Mouse (Mus musculus): ENCODE data around the gene Rhog. TPM values are rescaled to one million over a fixed set of nuclear protein-coding genes. Genes with fewer than 3 reads are reported as not detected.

Rhog gene
- polyA plus RNA-seq, 1 experiment from 2014 or later = 32.2 TPM

DNA sequence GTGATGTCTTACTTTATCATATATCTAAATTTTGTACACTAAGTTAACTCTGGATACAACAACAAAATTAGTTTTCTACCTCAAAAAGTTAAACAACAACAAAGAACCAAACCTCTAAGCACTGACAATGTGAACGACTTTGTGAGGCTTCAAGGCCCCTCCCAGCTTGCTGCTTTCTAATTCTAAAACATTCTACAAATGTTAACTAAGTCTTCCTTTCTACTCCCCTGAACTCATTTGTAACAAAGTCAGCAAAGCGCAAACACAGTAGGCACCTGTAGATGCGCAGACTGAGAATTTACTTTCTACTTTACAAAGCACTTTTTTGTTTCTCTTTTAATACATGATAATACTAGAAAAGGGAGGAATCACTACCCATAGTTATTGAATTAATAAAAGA, 55.3 kb downstream of the Rhog start:
- no peaks in the 10 kb centered on the region for H3K36me3 ChIP-seq (ENCODE audit: control insufficient read depth, insufficient read depth, low read length)
- no peak overlapping the region for H3K27ac ChIP-seq (ENCODE audit: low read depth, low read length)
- no peak overlapping the region for H3K9ac ChIP-seq (ENCODE audit: low read length)
- H3K4me2 ChIP-seq (ENCODE audit: low read depth, low read length, severe bottlenecking) = no peak overlapping the region
- DNase-seq (ENCODE audit: low spot score) = no peak
- H3K9me3 ChIP-seq (ENCODE audit: control insufficient read depth, low read length) = no peaks in the 10 kb centered on the region
- no peak for ATAC-seq (replicated peaks; ENCODE audit: low FRiP score)
- no peaks in the 10 kb centered on the region for H3K27me3 ChIP-seq (ENCODE audit: control insufficient read depth, insufficient read depth, low read length)
- no peaks in the 10 kb centered on the region for H3K4me1 ChIP-seq (replicated peaks; ENCODE audit: control insufficient read depth, insufficient read depth, low read length)
- 84% methylated on average over 3 of the region's 3 CpGs for WGBS
- no peak overlapping the region for H3K4me3 ChIP-seq (ENCODE audit: low read depth, low read length)

DNA sequence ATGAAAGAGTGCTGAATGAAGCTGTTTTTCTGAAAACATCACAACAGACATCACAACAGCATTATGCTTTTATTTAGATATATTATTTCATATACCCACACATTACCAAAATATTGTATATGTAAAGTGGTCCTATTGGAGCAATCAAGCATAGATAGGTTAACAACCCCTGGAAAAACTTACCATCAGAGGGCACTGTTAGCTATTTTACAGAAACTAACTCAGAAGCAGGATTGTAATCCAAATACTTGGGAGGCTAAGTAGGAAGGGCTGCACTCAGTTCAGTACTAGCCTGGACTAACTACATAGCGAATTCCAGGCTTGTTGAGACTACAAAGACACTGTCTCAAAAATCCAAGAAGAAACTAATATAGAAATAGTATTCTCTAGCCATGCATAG, 63.5 kb downstream of the Rhog start:
- Histone ChIP-seq H3K27me3 (ENCODE audit: control insufficient read depth, insufficient read depth, low read length) (no peaks in the 10 kb centered on the region), H3K9me3 (ENCODE audit: control insufficient read depth, low read length) (no peaks in the 10 kb centered on the region), H3K36me3 (ENCODE audit: control insufficient read depth, insufficient read depth, low read length) (no peaks in the 10 kb centered on the region; the same call in 1 of the 2 replicates), H3K4me1 (replicated peaks; ENCODE audit: control insufficient read depth, insufficient read depth, low read length) (no peaks in the 10 kb centered on the region), H3K9ac (ENCODE audit: low read length) (no peak overlapping the region), H3K4me3 (ENCODE audit: low read depth, low read length) (no peak overlapping the region), H3K4me2 (ENCODE audit: low read depth, low read length, severe bottlenecking) (no peak overlapping the region), H3K27ac (ENCODE audit: low read depth, low read length) (no peak overlapping the region)
- WGBS = 88% methylated on average over 1 of the region's 1 CpGs
- no peak for ATAC-seq (replicated peaks; ENCODE audit: low FRiP score)
- no peak for DNase-seq (ENCODE audit: low spot score)

Other genes with a start within 250 kb of the Rhog start
- gene Il18bp, start 237.4 kb downstream of the Rhog start, polyA plus RNA-seq (2014; fragmentation: Nextera tagmentation; extraction: Ambion mirVana) = 4.1 and 5.5 TPM in 2 replicates
- gene Rnf121, start 190.6 kb downstream of the Rhog start, polyA plus RNA-seq (2014; fragmentation: Nextera tagmentation; extraction: Ambion mirVana) = 30.2 and 31.9 TPM in 2 replicates
- 36.9 and 38.8 TPM in 2 replicates for gene Xndc1, start 190.5 kb downstream of the Rhog start, polyA plus RNA-seq (2014; fragmentation: Nextera tagmentation; extraction: Ambion mirVana)
- gene Xntrpc, start 190.3 kb downstream of the Rhog start, polyA plus RNA-seq (2014; fragmentation: Nextera tagmentation; extraction: Ambion mirVana) = 2.1 and 2.4 TPM in 2 replicates
- gene Trpc2, start 172.9 kb downstream of the Rhog start, polyA plus RNA-seq (2014; fragmentation: Nextera tagmentation; extraction: Ambion mirVana) = not detected in 2 replicates
- 0.52 and 0.89 TPM in 2 replicates for gene Art1, start 154.3 kb downstream of the Rhog start, polyA plus RNA-seq (2014; fragmentation: Nextera tagmentation; extraction: Ambion mirVana)
- 0.72 and 1.5 TPM in 2 replicates for gene Art5, start 146.6 kb downstream of the Rhog start, polyA plus RNA-seq (2014; fragmentation: Nextera tagmentation; extraction: Ambion mirVana)
- not detected in 2 replicates for gene Chrna10, start 139.2 kb downstream of the Rhog start, polyA plus RNA-seq (2014; fragmentation: Nextera tagmentation; extraction: Ambion mirVana)
- gene Nup98, start 45.9 kb downstream of the Rhog start, polyA plus RNA-seq (2014; fragmentation: Nextera tagmentation; extraction: Ambion mirVana) = 46.3 and 50.0 TPM in 2 replicates
- gene Pgap2, start 45.8 kb downstream of the Rhog start, polyA plus RNA-seq (2014; fragmentation: Nextera tagmentation; extraction: Ambion mirVana) = 54.5 and 58.8 TPM in 2 replicates
- 12.3 and 14.3 TPM in 2 replicates for gene Stim1, start 11.8 kb upstream of the Rhog start, polyA plus RNA-seq (2014; fragmentation: Nextera tagmentation; extraction: Ambion mirVana)
- gene Rrm1, start 185.6 kb upstream of the Rhog start, polyA plus RNA-seq (2014; fragmentation: Nextera tagmentation; extraction: Ambion mirVana) = 274 and 290 TPM in 2 replicates
- gene Olfr543, start 225.6 kb upstream of the Rhog start, polyA plus RNA-seq (2014; fragmentation: Nextera tagmentation; extraction: Ambion mirVana) = 1.0 and 1.5 TPM in 2 replicates
- gene Olfr544, start 232.3 kb upstream of the Rhog start, polyA plus RNA-seq (2014; fragmentation: Nextera tagmentation; extraction: Ambion mirVana) = 0.11 and 0.40 TPM in 2 replicates
- gene Olfr545, start 243.5 kb upstream of the Rhog start, polyA plus RNA-seq (2014; fragmentation: Nextera tagmentation; extraction: Ambion mirVana) = 0.09 and 0.12 TPM in 2 replicates